Mouse (Mus musculus): Measurements from ENCODE around the gene Tarm1.

DNA sequence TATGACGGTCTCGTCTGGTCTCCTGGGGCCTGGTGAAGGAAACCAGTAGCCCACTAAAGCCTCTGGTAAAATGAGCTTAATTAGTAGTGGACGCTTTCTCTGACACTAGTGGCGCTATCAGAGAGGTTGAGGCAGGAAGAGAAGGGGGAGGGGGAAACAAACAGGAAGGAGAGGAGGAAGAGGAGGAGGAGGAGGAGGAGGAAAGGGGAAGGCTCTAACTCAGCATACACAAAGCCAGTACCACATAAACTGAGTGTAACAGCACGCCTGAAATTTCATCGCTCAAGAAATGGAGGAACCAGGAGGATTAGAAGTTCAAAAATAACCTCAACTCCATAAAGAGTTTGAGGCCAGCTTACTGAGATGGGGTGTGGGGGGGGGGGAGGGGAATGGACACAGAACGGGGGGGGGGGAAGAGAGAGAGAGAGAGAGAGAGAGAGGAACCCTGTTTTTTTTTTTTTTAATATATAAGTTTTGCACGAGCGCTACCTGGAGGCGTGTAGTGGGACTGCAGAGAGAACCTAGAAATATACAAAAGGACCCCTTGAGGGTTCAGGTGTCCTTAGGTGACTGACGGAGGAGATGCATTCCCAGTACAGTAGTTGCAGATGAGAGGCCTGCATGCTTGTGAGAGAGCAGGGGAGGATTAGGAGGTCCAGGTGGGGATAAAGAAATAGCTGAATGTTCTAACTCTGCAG is 48.8 kb downstream of the Tarm1 start:
- TF ChIP-seq CTCF (conservative IDR thresholded peaks at IDR 0.05; ENCODE audit: insufficient read depth, insufficient read length, low read depth, low read length) (no peak), POLR2A (IDR thresholded peaks at IDR 0.05; ENCODE audit: low read depth, low read length) (no peak)
